Mouse (Mus musculus) heart, embryonic 16.5 days (tissue): Measurements from ENCODE around the gene Chek2. TPM values are rescaled to one million over a fixed set of nuclear protein-coding genes. Genes with fewer than 3 reads are reported as not detected.
"Not testable (repeated sequence)": the region's sequence is repeated elsewhere in the genome, so short reads cannot be mapped to it uniquely, and the experiment has no call there.

ENCODE experiments used
- ATAC-seq: fragments of 200-750 bp; cut with Nextera tagmentation; replicated peaks from 2 replicates; pipeline ENCODE4 v1.8.0; 2017; ENCODE audit warnings: moderate number of reproducible peaks; ENCODE audit not compliant: insufficient read depth, low FRiP score; ENCODE audit errors: extremely low read depth
- H3K27ac ChIP-seq: fragments of 300-500 bp; sonication (generic); 2 replicates; pipeline ENCODE4 v1.5.1; 2014; ENCODE audit warnings: mild to moderate bottlenecking, low read length, control low read depth, moderate library complexity
- H3K27me3 ChIP-seq: fragments of 300-500 bp; sonication (generic); 2 replicates; pipeline ENCODE4 v1.6.1; 2014; ENCODE audit warnings: low read length, mixed read lengths; ENCODE audit not compliant: control insufficient read depth, insufficient read depth
- H3K36me3 ChIP-seq: fragments of 300-500 bp; sonication (generic); 2 replicates; pipeline ENCODE4 v1.6.1; 2014; ENCODE audit not compliant: control insufficient read depth, insufficient read depth
- H3K4me1 ChIP-seq: fragments of 300-500 bp; sonication (generic); 2 replicates; pipeline ENCODE4 v1.6.1; 2014; ENCODE audit warnings: low read length, mixed read lengths; ENCODE audit not compliant: control insufficient read depth, insufficient read depth
- H3K4me2 ChIP-seq: fragments of 300-500 bp; sonication (generic); 2 replicates; pipeline ENCODE4 v1.6.1; 2014; ENCODE audit warnings: low read depth, mild to moderate bottlenecking, control low read depth, low read length
- H3K4me3 ChIP-seq: fragments of 300-500 bp; sonication (generic); 2 replicates; pipeline ENCODE4 v1.5.1; 2014; ENCODE audit warnings: mild to moderate bottlenecking, control low read depth, low read length
- H3K9ac ChIP-seq: fragments of 300-500 bp; sonication (generic); 2 replicates; pipeline ENCODE4 v1.6.1; 2014; ENCODE audit warnings: low read length, control low read depth
- H3K9me3 ChIP-seq: fragments of 300-500 bp; sonication (generic); replicated peaks from 2 replicates; pipeline ENCODE4 v1.6.1; 2016; ENCODE audit warnings: low read length; ENCODE audit not compliant: control insufficient read depth
- WGBS: fragments of 180-500 bp; shearing (Covaris S2); extraction: QIAGEN DNeasy Blood & Tissue Kit; methylation state at CpG from one replicate; pipeline ENCODE4 v1.1.7; 2014; 5-methylcytosine and 5-hydroxymethylcytosine counted together
- polyA plus RNA-seq: library from polyadenylated mRNA; unstranded; fragments of >200 nt; fragmentation: Nextera tagmentation; extraction: Ambion mirVana; gene quantifications from 2 replicates; pipeline ENCODE4 v1.2.1, GENCODE M21; 2015

The Chek2 gene
- polyA plus RNA-seq, 1 experiment from 2014 or later: 19.0 TPM

DNA sequence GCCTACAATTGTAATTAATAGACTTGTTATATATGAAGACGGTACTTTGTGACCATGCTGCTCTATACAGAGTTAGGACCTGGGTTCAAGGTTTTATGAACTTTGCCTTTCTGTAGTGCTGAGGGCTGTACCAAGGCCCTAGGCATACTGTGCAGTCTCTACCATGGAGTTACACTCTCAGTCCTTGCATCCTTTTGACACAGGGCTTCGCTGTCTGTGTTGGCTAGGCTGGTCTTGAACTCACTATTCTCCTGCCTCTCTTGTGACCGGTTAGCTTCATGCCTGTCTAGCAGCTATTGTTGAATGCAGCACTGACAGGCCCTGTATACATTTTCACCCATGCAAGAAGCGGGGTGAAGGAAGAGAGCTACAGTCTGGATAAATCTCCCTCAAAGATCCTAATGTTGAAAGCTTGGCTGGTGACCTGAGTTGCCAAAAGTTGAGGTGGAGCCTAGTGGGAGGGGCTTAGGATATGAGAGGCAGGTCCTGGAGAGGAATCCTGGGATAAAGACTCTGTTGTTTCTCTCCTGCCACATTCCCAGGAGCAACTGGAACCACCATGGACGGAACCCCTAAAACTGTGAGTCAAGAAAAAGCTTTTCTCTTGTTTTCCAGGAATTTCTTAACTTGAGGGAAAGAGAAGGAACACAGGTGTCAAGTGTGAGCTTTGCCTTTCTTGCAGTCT, 8.6 kb upstream of the Chek2 start:
- H3K4me2 ChIP-seq: no peak overlapping the region
- no peaks in the 10 kb centered on the region for H3K9me3 ChIP-seq
- ATAC-seq: no peak
- no peak overlapping the region for H3K9ac ChIP-seq
- H3K27ac ChIP-seq: no peak overlapping the region
- peaks cover 4% of the 10 kb centered on the region for H3K36me3 ChIP-seq
- 89% methylated on average over 5 of the region's 5 CpGs for WGBS
- H3K4me1 ChIP-seq: peaks cover 4% of the 10 kb centered on the region
- no peaks in the 10 kb centered on the region for H3K27me3 ChIP-seq
- H3K4me3 ChIP-seq: no peak overlapping the region

DNA sequence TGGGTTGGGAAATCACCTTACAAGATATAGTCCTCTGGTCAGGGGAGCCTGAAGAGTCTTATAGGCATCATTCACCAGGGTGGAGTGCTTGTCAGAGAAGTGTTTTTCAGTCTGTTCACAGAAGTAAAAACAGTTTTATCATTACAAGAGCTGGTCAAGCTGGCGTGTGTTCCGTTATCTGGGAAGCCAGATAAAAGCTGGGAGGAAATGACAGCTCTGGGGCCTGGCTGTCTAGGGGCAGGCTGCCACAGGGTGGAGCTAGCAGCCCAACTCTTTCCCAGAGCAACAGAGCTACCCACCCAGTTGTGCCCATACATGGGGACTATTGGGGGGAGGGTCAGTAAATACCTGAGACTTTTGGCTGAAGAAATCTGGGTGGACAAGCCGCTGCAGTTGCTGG, 3.8 kb upstream of the Chek2 start:
- Histone ChIP-seq H3K27me3 (no peaks in the 10 kb centered on the region), H3K4me1 (peaks cover 16% of the 10 kb centered on the region), H3K9ac (no peak overlapping the region), H3K4me2 (peak overlapping the region; percentile 37), H3K9me3 (no peaks in the 10 kb centered on the region), H3K27ac (no peak overlapping the region), H3K4me3 (no peak overlapping the region), H3K36me3 (peaks cover 4% of the 10 kb centered on the region)
- 10% methylated on average over 3 of the region's 3 CpGs for WGBS
- no peak for ATAC-seq

DNA sequence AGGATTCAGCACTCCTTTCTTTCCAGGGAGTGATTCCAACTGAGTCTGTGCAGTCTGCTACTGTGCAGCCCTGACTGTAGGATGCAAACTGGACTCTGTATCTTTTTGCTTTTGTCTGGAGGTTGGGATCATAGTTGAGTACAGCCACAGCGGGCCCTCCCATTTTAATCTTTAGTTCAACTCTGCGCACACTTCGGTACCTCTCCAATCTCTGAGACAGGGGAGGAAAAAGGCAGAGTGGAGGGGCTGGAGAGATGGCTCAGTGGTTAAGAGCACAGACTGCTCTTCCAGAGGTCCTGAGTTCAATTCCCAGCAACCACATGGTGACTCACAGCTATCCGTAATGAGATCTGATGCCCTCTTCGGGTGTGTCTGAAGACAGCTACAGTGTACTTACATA, 1.8 kb upstream of the Chek2 start:
- not testable (repeated sequence) for H3K36me3 ChIP-seq, H3K27ac ChIP-seq, H3K27me3 ChIP-seq, H3K9ac ChIP-seq, H3K4me3 ChIP-seq, H3K4me2 ChIP-seq, H3K9me3 ChIP-seq, ATAC-seq
- peaks cover 16% of the 10 kb centered on the region for H3K4me1 ChIP-seq
- 84% methylated on average over 5 of the region's 5 CpGs for WGBS

DNA sequence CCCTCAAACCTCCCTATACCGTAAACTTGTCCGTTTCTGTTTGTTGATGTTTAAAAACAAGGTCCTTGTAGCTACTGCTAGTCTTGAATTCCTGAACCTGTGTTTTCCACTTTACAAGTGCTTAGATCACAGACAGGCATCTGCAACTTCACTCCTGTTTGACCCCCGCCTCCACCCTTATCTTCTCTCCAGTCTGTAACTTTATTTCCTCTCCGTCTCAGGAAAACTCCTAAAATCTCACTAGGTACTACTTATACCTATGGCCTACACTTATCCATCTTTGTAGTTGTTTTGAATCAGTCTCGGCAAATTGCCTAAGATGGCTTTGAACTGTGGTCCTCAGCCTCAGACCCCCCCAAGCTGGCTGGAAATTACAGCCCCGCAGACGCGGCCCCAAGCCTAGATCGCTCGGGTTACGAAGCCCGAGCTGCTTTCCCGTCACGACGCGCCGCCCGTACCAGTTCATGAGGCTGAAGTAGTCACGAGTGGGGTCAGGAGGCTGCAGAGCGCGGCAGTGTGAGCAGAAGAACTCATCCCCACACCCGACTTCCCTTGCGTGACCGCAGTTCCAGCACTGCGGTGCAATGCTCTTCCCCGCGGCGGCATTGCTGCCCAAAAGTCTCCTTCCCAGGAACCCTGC, 621 bp upstream of the Chek2 start:
- peak; percentile 54 for ATAC-seq
- Histone ChIP-seq H3K9me3 (no peaks in the 10 kb centered on the region), H3K27ac (peak overlapping the region; percentile 85), H3K4me3 (peak overlapping the region; percentile 84), H3K9ac (peak overlapping the region; percentile 83), H3K4me2 (peak overlapping the region; percentile 85), H3K27me3 (no peaks in the 10 kb centered on the region), H3K36me3 (0 out of 2 replicates have a peak, but pooled peaks cover 2% of the 10 kb centered on the region), H3K4me1 (peaks cover 16% of the 10 kb centered on the region)
- 4% methylated on average over 28 of the region's 28 CpGs for WGBS

DNA sequence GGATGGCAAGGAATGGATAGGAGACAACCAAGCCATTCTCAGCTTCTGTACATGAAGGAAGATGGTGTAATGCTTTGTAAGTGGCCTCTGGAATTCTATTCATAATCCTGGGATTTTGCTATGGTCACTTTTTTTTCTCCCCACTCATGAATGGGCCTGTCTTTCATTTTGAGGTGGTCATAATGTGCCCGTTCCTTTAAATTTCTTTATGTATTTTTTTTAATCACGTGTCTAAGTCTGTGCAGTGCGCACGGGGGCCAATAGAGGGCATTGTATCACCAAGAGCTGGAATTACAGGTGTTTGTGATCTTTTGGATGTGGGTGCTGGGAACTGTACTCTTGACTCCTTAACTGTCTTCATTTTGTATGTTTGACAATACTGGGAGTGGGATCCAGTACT, 686 bp downstream of the Chek2 start:
- Histone ChIP-seq H3K36me3 (0 out of 2 replicates have a peak, but pooled peaks cover 2% of the 10 kb centered on the region), H3K27me3 (no peaks in the 10 kb centered on the region), H3K9ac (peak overlapping the region; percentile 68), H3K4me2 (peak overlapping the region; percentile 62), H3K9me3 (no peaks in the 10 kb centered on the region), H3K27ac (peak overlapping the region; percentile 36), H3K4me3 (peak overlapping the region; percentile 84), H3K4me1 (peaks cover 16% of the 10 kb centered on the region)
- WGBS: 8% methylated on average over 4 of the region's 4 CpGs
- no peak for ATAC-seq

DNA sequence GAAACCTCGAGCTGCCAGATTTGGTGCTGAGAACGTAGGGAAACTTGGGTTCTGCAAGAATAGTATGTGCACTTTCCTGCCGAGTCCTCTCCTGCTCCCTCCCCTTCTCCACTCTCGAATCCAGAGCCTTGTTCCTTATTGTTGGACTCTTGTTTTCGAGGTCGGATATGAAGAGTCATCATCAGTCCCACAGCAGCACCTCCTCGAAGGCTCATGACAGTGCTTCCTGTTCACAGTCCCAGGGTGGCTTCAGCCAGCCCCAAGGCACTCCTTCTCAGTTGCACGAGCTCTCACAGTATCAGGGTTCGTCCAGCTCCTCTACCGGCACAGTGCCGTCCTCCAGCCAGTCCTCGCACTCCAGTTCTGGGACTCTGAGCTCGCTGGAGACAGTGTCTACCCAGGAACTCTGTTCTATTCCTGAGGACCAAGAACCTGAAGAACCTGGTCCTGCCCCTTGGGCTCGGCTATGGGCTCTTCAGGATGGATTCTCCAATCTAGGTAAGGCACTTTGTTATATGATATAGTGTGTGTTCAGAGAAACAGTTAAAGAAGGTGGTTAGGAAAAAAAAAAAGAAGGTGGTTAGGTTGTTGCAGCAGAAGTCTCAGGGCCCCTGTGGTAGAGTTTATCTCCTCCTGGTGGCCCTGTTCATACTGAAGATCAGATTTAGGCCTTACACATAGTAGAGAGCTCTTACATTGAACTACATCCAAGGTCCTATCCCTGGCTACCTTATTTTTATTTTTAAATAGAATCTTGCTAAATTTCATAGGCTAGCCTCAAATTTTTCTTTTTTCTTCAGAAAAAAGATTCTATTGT, 1.5 kb downstream of the Chek2 start:
- Histone ChIP-seq H3K4me1 (peaks cover 11% of the 10 kb centered on the region), H3K4me2 (no peak overlapping the region), H3K9me3 (no peaks in the 10 kb centered on the region), H3K27me3 (no peaks in the 10 kb centered on the region), H3K4me3 (no peak overlapping the region), H3K9ac (no peak overlapping the region), H3K36me3 (0 out of 2 replicates have a peak, but pooled peaks cover 2% of the 10 kb centered on the region), H3K27ac (no peak overlapping the region)
- WGBS: 91% methylated on average over 14 of the region's 14 CpGs
- no peak for ATAC-seq

DNA sequence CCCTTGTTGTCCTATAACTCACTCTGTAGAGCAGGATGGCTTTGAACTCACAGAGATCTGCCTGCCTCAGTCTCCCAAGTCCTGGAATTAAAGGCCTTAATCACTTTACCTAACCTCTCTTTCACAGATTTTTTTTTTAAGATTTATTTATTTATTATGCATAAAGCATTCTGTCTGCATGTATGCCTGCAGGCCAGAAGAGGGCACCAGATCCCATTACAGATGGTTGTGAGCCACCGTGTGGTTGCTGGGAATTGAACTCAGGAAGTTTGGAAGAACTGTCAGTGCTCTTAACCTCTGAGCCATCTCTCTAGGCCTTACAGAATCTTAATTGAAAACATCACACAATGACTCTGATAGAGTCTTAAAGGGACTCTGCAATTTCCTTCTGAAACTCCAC, 13.2 kb downstream of the Chek2 start:
- H3K9me3 ChIP-seq: no peaks in the 10 kb centered on the region
- no peak overlapping the region for H3K4me2 ChIP-seq
- H3K36me3 ChIP-seq: peaks cover 16% of the 10 kb centered on the region
- H3K4me1 ChIP-seq: peaks cover 6% of the 10 kb centered on the region
- no peak overlapping the region for H3K9ac ChIP-seq
- no peak overlapping the region for H3K4me3 ChIP-seq
- 84% methylated on average over 1 of the region's 1 CpGs for WGBS
- H3K27ac ChIP-seq: no peak overlapping the region
- ATAC-seq: no peak
- no peaks in the 10 kb centered on the region for H3K27me3 ChIP-seq

DNA sequence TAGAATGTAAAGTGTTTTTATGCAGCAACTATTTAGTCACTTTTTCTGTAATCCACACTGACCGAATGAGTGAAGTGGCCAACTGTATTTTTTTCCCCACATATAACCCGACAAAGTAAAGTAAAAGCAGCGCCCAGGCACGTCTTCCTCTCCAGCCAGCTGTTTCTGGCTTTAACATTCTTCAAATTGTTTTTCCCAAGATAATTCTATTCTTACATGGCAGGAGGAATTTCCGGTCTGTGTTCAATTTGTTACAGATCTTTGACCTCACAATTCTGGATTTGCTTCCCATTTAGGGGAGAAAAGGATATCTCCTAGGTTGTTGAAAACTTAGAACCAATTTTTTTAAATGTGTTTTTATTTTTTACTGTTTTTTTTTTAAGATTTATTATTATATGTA, 17.3 kb downstream of the Chek2 start:
- Histone ChIP-seq H3K27ac (peak overlapping the region; percentile 71), H3K36me3 (0 out of 2 replicates have a peak, but pooled peaks cover 5% of the 10 kb centered on the region), H3K4me1 (peaks cover 6% of the 10 kb centered on the region), H3K4me3 (no peak overlapping the region), H3K9ac (no peak overlapping the region), H3K27me3 (no peaks in the 10 kb centered on the region), H3K9me3 (no peaks in the 10 kb centered on the region), H3K4me2 (no peak overlapping the region)
- WGBS: 21% methylated on average over 5 of the region's 5 CpGs
- peak; percentile 37; the same call in 1 of the 2 replicates for ATAC-seq
